Mouse (Mus musculus) embryo, embryonic 9.5 days (tissue): ENCODE measurements around the gene Ppfia4.

Experiments used
- DNase-seq: peaks from one replicate; pipeline ENCODE4 v3.0.0-alpha.2; 2017; ENCODE audit errors: extremely low spot score

Gene Ppfia4

GRCm38 (mm10) chr1:134332770-134333271, at the start of gene Ppfia4:
Gene Ppfia4 (minus strand): TSS chr1:134332928.
- no peak for DNase-seq

DNA sequence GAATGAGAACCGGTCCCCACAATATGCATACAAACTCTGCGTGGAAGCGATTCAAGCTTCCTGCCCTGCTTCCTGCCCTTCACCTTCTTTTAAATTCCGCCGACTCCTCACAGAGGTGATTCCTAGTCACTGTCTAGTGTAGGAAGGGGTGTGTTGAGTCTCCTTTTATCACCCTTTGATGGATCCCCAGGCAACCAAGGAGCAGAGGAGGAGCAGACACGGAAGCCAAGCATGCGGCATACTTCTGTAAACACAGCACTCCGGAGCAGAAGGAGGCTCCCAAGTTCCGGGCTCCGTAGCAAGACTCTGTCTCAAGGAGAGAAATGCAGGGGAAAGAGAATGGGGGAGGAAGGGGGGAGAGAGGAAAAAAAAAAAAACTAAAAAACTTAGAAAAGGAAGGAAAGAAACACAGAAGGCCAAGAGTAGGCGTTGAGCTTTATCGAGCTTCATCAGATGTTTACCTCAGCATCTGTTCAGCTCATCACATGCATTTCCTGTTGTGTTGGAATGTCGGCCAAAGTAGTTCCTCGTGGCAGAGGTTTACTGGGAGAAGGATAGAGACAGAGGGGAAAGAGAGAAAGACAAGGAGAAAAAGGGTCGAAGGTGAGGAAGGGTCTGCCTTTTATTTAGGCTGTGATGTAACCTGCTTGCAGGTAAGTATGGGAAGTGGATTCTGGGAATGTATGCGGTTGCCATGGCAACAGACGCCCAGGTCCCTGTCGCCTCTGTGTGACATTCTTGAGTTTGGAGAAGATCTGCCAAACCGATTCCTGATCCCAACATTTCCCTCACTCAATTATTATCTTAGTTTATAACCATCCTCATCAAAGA, 49.3 kb upstream of the Ppfia4 start:
- DNase-seq = no peak

GRCm38 (mm10) chr1:134381051-134381450, 48.3 kb upstream of the Ppfia4 start:
- DNase-seq = no peak

DNA sequence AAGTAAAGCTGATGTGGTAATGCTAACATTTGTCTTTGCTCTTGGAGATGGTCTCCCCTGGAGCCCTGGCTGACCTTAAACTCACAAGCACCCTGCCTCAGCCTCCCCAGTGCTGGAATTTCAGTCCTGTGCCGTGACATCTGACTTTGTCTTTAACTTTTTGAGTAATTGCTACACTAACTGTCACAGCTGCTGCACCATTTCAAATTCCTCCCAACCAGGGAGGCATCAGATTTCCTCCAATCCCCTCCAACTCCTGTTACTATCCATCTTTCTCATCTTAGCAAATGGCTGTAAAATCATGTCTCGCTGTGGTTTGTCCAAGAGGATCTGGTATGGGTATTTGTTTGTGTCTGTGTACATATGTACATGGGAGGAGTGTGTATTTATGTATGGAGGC, 41.4 kb upstream of the Ppfia4 start:
- no peak for DNase-seq

GRCm38 (mm10) chr1:134368777-134369337, 36.1 kb upstream of the Ppfia4 start:
- DNase-seq = peak; percentile 28

- no peak for DNase-seq
Measured at GRCm38 (mm10) chr1:134365491-134365890, 32.8 kb upstream of the Ppfia4 start.

- no peak for DNase-seq
Measured at GRCm38 (mm10) chr1:134363194-134363593, 30.5 kb upstream of the Ppfia4 start.

DNA sequence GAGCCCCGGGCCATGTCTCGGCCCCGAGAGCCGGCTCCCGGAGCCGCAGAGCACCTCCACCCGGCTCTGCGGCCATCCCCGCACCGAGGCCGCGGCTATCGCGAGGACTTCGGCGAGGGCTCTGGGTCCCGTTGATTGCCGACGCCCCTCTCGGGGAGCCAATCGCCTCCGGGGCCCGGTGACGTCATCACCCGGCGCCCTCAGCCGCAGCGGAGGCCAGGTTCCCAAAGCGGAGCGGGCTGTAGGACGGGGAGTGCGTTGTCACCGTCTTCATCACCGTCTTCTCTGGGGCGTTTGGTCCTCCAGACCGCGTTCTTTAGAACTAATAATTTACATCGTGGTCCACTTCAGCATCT, 29.1 kb upstream of the Ppfia4 start, which contains the start of gene Tmem183a:
Gene Tmem183a (minus strand): TSS at position 123 of the 356 bp plus-strand sequence.
- peak; percentile 96 for DNase-seq

DNA sequence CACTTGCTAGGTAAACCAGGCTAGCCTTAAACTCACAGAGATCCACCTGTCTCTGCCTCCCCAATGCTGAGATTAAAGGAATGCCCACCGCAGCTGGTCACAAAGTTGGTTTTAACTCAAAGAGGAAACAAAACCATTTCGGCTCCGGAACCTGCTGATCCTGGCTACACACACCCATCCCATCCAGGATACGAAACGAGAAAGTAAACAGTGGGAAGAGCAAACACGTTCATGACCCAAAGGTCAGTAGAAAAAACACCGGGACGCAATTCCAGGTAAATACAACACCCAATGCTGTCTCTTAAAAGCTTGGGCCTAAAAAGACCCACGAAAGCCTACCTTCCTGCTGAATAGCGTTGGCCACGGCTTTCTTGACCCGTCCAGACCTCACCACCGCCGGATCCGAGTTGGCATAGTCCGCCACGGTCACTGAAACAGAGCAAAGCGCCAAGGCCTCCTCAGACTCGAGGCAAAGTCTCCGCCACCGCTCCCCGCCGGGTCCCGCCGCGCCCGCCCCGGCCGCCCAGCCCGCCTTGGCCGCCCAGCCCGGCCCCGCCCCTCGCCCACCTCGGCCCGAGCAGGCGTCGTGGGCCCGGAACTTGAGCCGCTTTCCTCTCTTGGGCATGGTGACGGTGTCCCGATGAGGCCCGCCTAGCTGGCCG, 28.6 kb upstream of the Ppfia4 start:
- DNase-seq = no peak

DNA sequence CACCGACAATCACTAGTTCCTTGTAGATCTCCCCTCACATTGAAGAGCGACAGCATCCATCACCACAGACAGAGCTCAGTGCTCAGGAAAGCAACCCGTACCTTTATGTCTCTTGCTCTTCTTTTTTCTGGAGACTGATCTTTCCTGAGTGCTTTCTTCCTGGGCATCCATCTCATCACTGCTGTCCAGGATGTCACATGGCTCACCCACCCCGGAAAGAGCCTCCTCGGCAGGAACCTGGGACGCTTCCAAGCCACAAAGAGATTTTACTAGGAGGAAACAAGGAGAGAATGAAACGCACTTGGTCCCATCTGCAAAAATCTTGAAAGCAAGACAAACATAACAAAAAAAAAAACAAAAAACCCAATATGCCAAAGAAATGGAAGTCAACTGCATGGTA, 27.9 kb upstream of the Ppfia4 start:
- DNase-seq = no peak

- no peak for DNase-seq
Measured at GRCm38 (mm10) chr1:134357461-134357860, 24.7 kb upstream of the Ppfia4 start.

DNA sequence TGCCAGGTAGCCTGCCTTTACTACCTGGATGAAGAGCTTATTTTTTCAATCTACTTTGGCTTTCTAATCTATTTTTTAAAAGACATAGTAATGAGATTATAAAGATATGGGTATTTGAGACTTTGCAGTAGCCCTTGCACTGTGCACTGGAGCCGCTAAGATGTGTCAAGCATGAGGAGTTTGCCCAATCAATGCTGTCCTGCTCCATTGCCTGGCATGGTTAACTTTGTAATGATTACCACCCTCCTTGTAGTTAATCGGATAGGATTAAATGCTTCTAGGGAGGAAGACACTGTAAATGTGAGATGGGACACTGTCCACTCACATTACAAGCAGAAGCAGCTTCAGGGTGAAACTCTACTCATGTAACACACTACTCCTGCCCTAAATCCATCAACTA, 20.6 kb upstream of the Ppfia4 start:
- DNase-seq = no peak

- no peak for DNase-seq
Measured at GRCm38 (mm10) chr1:134347791-134348190, 15.1 kb upstream of the Ppfia4 start.

- no peak for DNase-seq
Measured at GRCm38 (mm10) chr1:134345075-134345474, 12.3 kb upstream of the Ppfia4 start.

DNA sequence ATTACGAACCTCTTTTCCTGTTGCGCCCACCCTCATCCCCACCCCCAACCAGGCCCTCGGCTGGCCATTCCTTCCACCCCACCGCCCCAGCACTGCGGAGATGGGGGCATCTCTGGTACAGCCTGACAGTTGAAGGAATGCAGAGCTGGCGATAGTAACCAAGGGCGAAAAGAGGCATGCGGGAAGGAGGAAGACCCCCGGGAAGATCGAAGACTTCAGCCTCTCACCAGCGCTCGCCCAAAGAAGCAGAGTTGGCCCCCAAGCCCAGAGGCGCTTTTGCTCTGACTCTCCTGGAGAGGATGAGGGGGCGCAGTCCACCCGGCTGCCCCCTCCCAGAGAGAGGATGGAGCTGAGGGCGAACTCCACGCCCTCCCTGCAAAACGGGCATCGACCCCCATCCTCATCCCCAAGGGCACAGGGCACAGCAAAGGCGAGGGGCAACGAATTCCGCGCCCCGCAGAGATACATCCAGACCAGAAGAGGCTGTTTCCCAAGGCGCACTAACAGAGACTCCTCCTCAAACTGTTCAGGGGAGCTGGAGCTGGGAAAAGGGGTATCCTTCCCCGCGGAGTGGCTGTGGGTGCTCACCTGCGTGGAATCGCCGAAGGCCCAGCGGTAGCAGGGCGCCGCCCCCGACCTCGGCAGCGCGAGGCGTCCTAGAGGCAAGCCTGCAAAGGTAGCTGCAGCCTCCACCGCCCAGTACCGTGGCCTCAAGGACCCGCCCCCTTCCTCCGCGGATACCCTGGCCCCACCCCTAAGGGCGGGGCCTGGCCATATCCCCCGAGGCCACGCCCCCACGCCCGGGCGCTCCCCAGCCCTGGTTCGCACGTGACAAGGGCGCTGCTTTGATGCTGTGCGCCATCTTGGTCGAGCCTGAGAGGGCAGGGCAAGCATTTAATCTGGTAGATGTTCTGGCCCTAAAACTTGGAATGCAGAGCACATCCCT, 11.6 kb upstream of the Ppfia4 start:
- peak; percentile 96 for DNase-seq

DNA sequence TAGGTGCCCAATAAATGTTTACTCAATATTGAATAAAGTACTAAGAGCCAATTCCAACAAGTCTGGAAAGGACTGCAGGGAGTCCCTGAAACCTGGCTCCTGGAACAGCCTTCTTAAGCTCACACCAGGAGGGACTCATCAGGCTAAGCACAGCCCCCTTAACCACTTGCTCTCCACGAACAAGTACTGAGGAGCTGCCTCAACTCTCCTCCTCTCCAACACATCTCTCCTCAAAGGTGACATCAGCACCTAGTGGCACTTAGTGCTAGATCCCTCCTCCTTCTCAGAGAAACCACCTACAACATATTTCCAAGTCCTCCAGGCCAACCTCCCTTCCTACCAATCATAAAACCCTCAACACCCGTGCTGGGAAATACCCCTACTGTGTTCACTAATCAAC, 10.8 kb upstream of the Ppfia4 start:
- no peak for DNase-seq

GRCm38 (mm10) chr1:134342781-134343310, 10.1 kb upstream of the Ppfia4 start:
- no peak for DNase-seq

DNA sequence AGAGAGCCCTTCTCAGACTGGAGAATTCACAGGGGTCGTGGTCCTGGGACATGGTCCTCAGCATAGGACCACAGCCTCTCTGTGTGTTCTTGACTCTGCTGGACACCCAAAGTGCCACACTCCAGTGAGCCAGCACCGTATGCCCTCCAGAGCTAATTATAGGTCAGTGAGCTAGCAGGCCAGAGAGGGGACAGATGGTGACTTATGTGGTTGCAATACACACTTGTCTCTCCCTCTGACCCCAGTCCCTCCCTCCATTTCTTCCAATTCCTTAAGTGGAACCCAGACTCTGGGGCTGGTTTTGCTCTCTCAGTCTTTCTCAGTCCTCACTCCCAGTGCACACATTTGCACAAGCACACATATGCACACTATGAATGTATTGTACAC, 9.5 kb upstream of the Ppfia4 start:
- DNase-seq = no peak

- DNase-seq = no peak
Measured at GRCm38 (mm10) chr1:134341641-134342277, 9.0 kb upstream of the Ppfia4 start.

DNA sequence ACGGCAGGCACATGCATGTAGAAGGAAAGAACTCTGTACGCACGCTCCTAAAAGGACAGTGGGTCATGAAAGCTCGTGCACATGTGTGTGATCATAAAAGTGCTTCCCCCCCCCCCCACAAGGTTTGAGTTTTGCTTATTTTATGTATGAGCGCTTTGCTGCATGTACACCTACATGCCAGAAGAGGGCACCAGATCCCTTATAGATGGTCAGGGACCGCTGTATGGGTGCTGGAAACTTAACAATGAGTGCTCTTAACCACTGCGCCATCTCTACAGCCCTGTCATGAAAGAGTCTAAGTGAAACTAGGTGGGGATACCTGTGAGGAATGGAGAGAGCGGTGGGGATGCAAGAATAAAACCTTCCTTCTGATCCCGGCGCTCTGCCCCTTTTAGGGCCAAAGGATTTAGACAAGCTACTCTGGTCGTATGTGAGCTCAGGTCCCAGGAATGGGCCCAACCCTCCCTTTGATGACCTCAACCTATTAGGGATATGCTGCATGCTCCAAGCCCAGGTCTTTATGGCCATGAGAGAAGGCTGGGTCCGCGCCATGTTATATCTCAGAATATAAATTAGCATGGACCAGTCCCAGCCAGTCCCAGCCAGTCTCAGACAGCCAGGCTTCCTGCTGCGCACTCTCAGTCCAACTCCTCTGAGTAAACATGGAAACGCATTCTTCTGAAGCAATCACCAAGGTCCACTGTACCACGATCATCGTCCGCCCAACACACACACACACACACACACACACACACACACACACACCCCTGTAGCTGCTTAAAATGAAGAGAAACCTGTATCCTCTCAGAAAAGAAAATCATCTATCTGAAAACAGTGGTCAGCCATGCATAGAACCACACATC, 7.3 kb upstream of the Ppfia4 start:
- DNase-seq = no peak
